Mouse (Mus musculus) thymus, postnatal 10 days (tissue): Measurements from ENCODE around the gene Olfr820.
"Not testable (repeated sequence)": the region's sequence is repeated elsewhere in the genome, so short reads cannot be mapped to it uniquely, and the experiment has no call there.

Experiments used
- DNase-seq, 2 experiments: peaks; one replicate each; pipeline ENCODE4 v3.0.0; 2021; ENCODE audit warnings: low spot score in 2 of 2

Olfr820 gene

DNA sequence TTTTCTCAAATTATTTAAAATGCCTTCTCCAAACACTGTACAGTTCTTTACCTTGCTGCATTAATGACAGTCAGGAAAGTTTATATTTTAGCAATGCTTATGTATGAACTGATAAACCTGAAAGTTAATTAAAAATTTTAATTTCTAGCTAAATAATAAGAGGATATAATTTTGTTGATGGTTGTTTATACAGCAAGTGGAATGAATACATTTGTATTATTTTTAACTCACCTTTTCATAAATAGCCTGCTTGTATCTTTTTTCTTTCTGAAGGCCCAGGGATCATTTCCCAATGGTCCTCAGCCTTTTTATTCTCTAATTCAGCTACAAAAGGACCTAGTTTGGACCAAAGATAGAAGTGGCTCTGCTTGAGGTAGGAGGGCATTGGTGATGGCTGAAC lies at the start of gene Olfr820:
Gene Olfr820, plus strand, starts transcription at position 301 of the 400 bp plus-strand sequence.
- no peak for DNase-seq

- DNase-seq, result not testable (repeated sequence)
These were observed 46.2 kb upstream of the Olfr820 start for GRCm38 (mm10) chr10:129966232-129966631.

- DNase-seq, result not testable (repeated sequence)
These were observed 45.3 kb upstream of the Olfr820 start, which contains the start of gene Olfr819 for GRCm38 (mm10) chr10:129967166-129967565. Olfr819 (minus strand) TSS chr10:129967266.

DNA sequence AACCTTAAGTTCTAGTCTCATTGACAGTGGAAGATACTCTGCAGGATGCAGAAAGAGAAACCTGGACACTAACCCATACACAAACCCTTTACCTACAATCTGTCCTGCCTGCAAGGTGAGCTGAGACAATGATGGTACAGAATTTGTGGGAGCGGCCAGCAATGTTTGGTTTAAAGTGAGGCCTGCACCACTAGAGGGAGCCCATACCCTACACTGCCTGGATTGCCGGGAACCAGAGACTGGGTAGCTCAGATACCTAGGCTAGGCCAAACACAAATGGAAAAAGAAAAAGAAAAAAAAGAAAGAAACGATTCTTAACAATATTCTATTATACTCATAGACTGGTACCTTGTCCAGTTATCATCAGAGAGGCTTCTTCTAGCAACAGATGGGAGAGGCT lies 39.4 kb upstream of the Olfr820 start:
- DNase-seq, result not testable (repeated sequence)

DNA sequence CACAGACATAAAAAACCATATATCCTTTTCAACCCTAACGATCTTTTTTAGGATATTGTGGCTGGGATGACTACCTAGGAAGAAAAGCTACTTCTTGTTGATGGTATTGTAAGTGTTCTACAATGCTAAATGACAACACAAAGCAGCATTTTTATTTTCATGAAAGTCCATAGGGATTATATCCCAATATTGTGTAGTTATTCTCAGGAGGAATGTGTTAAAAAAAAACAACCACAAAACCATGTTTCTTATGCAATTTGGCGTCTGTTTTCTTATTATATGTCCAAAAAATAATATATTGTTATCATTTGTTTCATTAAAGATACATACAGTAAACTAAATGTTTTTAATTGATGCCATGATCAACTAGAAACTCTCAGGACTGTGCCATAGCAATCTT lies 36.4 kb upstream of the Olfr820 start, which contains the start of gene Olfr247:
Gene Olfr247, minus strand, starts transcription at position 101 of the 400 bp plus-strand sequence.
- DNase-seq, result not testable (repeated sequence)

- not testable (repeated sequence) for DNase-seq
These were observed 30.6 kb upstream of the Olfr820 start for GRCm38 (mm10) chr10:129981867-129982266.

DNA sequence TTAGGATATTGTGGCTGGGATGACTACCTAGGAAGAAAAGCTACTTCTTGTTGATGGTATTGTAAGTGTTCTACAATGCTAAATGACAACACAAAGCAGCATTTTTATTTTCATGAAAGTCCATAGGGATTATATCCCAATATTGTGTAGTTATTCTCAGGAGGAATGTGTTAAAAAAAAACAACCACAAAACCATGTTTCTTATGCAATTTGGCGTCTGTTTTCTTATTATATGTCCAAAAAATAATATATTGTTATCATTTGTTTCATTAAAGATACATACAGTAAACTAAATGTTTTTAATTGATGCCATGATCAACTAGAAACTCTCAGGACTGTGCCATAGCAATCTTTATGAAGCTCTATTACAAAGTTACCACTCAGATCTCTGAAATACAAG lies 27.5 kb upstream of the Olfr820 start, which contains the start of gene Gm10310:
Gene Gm10310, minus strand, starts transcription at position 101 of the 400 bp plus-strand sequence.
- not testable (repeated sequence) for DNase-seq

- DNase-seq, result not testable (repeated sequence)
These were observed 8.3 kb upstream of the Olfr820 start for GRCm38 (mm10) chr10:130004104-130004503.

GRCm38 (mm10) chr10:130005366-130005765 lies 7.1 kb upstream of the Olfr820 start:
- not testable (repeated sequence) for DNase-seq

- no peak for DNase-seq
These were observed 17.6 kb downstream of the Olfr820 start, which contains the start of gene Olfr821 for GRCm38 (mm10) chr10:130030048-130030447. Olfr821 (plus strand) TSS chr10:130030348.

DNA sequence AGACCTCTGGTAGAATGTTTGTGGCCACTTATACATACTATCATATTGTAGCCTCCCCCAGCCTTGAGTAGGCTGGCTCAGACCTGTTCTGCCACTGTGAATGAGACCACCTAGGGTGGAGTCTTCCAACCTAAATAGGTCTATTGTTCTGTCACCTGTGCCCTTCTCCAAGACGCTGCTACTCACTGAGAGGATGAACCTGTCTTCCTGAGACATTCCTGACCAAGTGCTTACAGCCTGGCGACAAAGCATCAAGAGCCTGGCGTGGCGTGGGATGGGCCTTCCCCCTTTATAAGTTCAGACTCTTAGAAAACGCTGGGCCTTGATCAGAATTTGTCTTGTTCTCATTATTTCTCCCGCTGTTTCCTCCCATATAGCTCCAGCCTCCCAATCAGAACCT lies 24.7 kb downstream of the Olfr820 start:
- no peak for DNase-seq
